Mouse (Mus musculus) lung, postnatal 0 days (tissue): ENCODE data around the gene Cd81.

Source experiments
- CTCF ChIP-seq: IDR thresholded peaks from 2 replicates; pipeline ENCODE4 v1.5.1; 2016; ENCODE audit warnings: antibody characterized with exemption, mild to moderate bottlenecking
- EP300 ChIP-seq: IDR thresholded peaks from 2 replicates; pipeline ENCODE4 v1.6.1; 2016; ENCODE audit warnings: antibody characterized with exemption, mild to moderate bottlenecking, control low read depth

DNA sequence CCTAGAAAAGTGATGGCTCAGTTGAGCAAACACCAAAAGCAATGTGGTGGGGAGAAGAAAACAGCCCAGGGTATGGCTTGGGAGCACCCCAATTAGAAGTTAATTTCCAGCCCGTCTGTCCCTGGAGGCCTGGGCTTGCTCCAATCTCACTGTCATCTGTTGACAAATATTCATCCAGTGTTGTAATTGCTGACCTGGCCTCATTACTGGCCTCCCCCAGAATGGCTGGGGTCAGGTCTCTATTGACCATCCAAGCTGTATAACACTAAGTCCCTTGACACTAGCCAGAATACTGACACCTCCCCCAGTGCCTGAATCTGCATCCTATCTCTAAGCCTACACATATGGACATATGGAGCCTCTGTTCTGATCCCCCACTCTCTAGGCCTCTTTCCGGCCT lies 24.8 kb downstream of the Cd81 start:
- TF ChIP-seq CTCF: no peak
- no peak for TF ChIP-seq EP300
